In genomic region chr6:113668287-113669154, GRCm38 (mm10) we compare ENCODE assay signal across 9 mouse cellular contexts. TPM values are rescaled to one million over a fixed set of nuclear protein-coding genes. Genes with fewer than 3 reads are reported as not detected.
DNase-seq lines count a peak whose midpoint lies in the region; ATAC-seq lines count a peak whose summit lies in the region.
"Had no signal": no experiment of that assay in that cellular context is flagged by ENCODE, and none has a peak within 500 bp of the region (broad histone marks: within the 10 kb centered on the region; RNA-seq: fewer than 3 reads in every experiment).

No protein-coding gene starts in this region.

- H3K4me1 ChIP-seq in embryonic facial prominence, embryonic 12.5 days, result peaks cover 19% of the 10 kb centered on the region
- H3K4me1 ChIP-seq in intestine, embryonic 16.5 days (ENCODE audit: control insufficient read depth, insufficient read depth, low read length), result peaks cover 19% of the 10 kb centered on the region
- peaks cover 7% of the 10 kb centered on the region for H3K4me1 ChIP-seq in lung, embryonic 15.5 days
- peaks cover 10% of the 10 kb centered on the region for H3K4me1 ChIP-seq in stomach, embryonic 15.5 days

- H3K27ac ChIP-seq in embryonic facial prominence, embryonic 12.5 days, result peak overlapping the region; percentile 72
- peak overlapping the region; percentile 85 for H3K27ac ChIP-seq in intestine, embryonic 16.5 days (ENCODE audit: low read length)
- peak overlapping the region; percentile 79 for H3K27ac ChIP-seq in lung, embryonic 15.5 days
- H3K27ac ChIP-seq in stomach, embryonic 15.5 days, result peak overlapping the region; percentile 87

- H3K27me3 ChIP-seq in embryonic facial prominence, embryonic 12.5 days, result no peaks in the 10 kb centered on the region
- no peaks in the 10 kb centered on the region for H3K27me3 ChIP-seq in intestine, embryonic 16.5 days (replicated peaks; ENCODE audit: control insufficient read depth, insufficient read depth, low read length)
- no peaks in the 10 kb centered on the region for H3K27me3 ChIP-seq in lung, embryonic 15.5 days
- no peaks in the 10 kb centered on the region for H3K27me3 ChIP-seq in stomach, embryonic 15.5 days (replicated peaks)

- H3K4me3 ChIP-seq in embryonic facial prominence, embryonic 12.5 days, result no peak overlapping the region
- no peak overlapping the region for H3K4me3 ChIP-seq in intestine, embryonic 16.5 days (ENCODE audit: low read length)
- no peak overlapping the region for H3K4me3 ChIP-seq in lung, embryonic 15.5 days
- no peak overlapping the region for H3K4me3 ChIP-seq in stomach, embryonic 15.5 days (replicated peaks)
- H3K4me3 ChIP-seq: erythroblast, embryonic 14.5 days had no signal

- peak; percentile 74; the same call in 1 of the 2 replicates for ATAC-seq in embryonic facial prominence, embryonic 12.5 days (ENCODE audit: insufficient number of reproducible peaks, insufficient read depth, low FRiP score, low TSS enrichment)
- ATAC-seq in intestine, embryonic 16.5 days, result peak; percentile 97
- peak; percentile 68 for ATAC-seq in lung, embryonic 15.5 days (ENCODE audit: borderline replicate concordance, extremely low read depth, low FRiP score, low TSS enrichment)
- peak; percentile 90 for ATAC-seq in stomach, embryonic 15.5 days (ENCODE audit: insufficient read depth, low FRiP score, low read depth)

- H3K9me3 ChIP-seq in embryonic facial prominence, embryonic 12.5 days, result 0 out of 2 replicates have a peak, but pooled peaks cover 4% of the 10 kb centered on the region
- no peaks in the 10 kb centered on the region; the same call in 1 of the 2 replicates for H3K9me3 ChIP-seq in intestine, embryonic 16.5 days (ENCODE audit: control insufficient read depth, low read length)
- H3K9me3 ChIP-seq in lung, embryonic 15.5 days, result no peaks in the 10 kb centered on the region
- H3K9me3 ChIP-seq in stomach, embryonic 15.5 days, result no peaks in the 10 kb centered on the region

- H3K36me3 ChIP-seq in embryonic facial prominence, embryonic 12.5 days, result no peaks in the 10 kb centered on the region
- peaks cover 3% of the 10 kb centered on the region; the same call in 1 of the 2 replicates for H3K36me3 ChIP-seq in intestine, embryonic 16.5 days (ENCODE audit: control insufficient read depth, insufficient read depth, low read length)
- no peaks in the 10 kb centered on the region for H3K36me3 ChIP-seq in lung, embryonic 15.5 days
- H3K36me3 ChIP-seq in stomach, embryonic 15.5 days, result no peaks in the 10 kb centered on the region; the same call in 1 of the 2 replicates

- DNase-seq in ovary, postnatal 36 days (ENCODE audit: low spot score), result peak; percentile 30
- DNase-seq in ovary, postnatal 10 days (ENCODE audit: low spot score), result no peak
- DNase-seq in layer of hippocampus, adult 9-10 months (ENCODE audit: low spot score), result no peak
- DNase-seq in gastrocnemius, postnatal 14 days, result no peak

- H3K4me2 ChIP-seq in embryonic facial prominence, embryonic 12.5 days (replicated peaks), result 0 out of 2 replicates have a peak overlapping the region, but pooled peaks have one; percentile 7
- peak overlapping the region; percentile 32 for H3K4me2 ChIP-seq in intestine, embryonic 16.5 days (ENCODE audit: low read depth, low read length)
- H3K4me2 ChIP-seq in lung, embryonic 15.5 days, result peak overlapping the region; percentile 12; the same call in 1 of the 2 replicates
- peak overlapping the region; percentile 29; the same call in 1 of the 2 replicates for H3K4me2 ChIP-seq in stomach, embryonic 15.5 days

- intact Hi-C loops in gastrocnemius, postnatal 14 days (cut with DNase I; ENCODE audit: low total_unique reads), result no loop called here

- WGBS in embryonic facial prominence, embryonic 12.5 days, result 23% methylated on average over 15 of the region's 15 CpGs
- 30% methylated on average over 15 of the region's 15 CpGs for WGBS in intestine, embryonic 16.5 days
- WGBS in lung, embryonic 15.5 days, result 21% methylated on average over 15 of the region's 15 CpGs
- WGBS in stomach, embryonic 15.5 days, result 34% methylated on average over 15 of the region's 15 CpGs

- H3K9ac ChIP-seq in embryonic facial prominence, embryonic 12.5 days, result no peak overlapping the region
- H3K9ac ChIP-seq in intestine, embryonic 16.5 days (ENCODE audit: low read depth, low read length), result peak overlapping the region; percentile 31
- no peak overlapping the region for H3K9ac ChIP-seq in lung, embryonic 15.5 days
- H3K9ac ChIP-seq in stomach, embryonic 15.5 days, result no peak overlapping the region

RNA-seq across cellular contexts. Expression of gene Tatdn2, which starts 28.3 kb away (rescaled TPM):
- 0.61 and 0.95 TPM in 2 replicates for polyA plus RNA-seq in embryonic facial prominence, embryonic 12.5 days (2016; fragmentation: Nextera tagmentation; extraction: Ambion mirVana)
- 0.60 and 0.65 TPM in 2 replicates for polyA plus RNA-seq in intestine, embryonic 16.5 days (2015; fragmentation: Nextera tagmentation; extraction: Ambion mirVana)
- 0.37 and 0.67 TPM in 2 replicates for polyA plus RNA-seq in lung, embryonic 15.5 days (2015; fragmentation: Nextera tagmentation; extraction: Ambion mirVana)
- 0.81 and 0.99 TPM in 2 replicates for polyA plus RNA-seq in stomach, embryonic 15.5 days (2015; fragmentation: Nextera tagmentation; extraction: Ambion mirVana)
- 10 to 100 TPM; 25.7 to 29.1 TPM for total RNA-seq in gastrocnemius, postnatal 14 days (2021)

RNA-seq across cellular contexts. Expression of gene Irak2, which starts 30.3 kb away (rescaled TPM):
- 3.0 and 3.7 TPM in 2 replicates for polyA plus RNA-seq in embryonic facial prominence, embryonic 12.5 days (2016; fragmentation: Nextera tagmentation; extraction: Ambion mirVana)
- 15.4 and 19.8 TPM in 2 replicates for polyA plus RNA-seq in intestine, embryonic 16.5 days (2015; fragmentation: Nextera tagmentation; extraction: Ambion mirVana)
- polyA plus RNA-seq in lung, embryonic 15.5 days (2015; fragmentation: Nextera tagmentation; extraction: Ambion mirVana), result 5.2 and 6.4 TPM in 2 replicates
- 8.0 and 10.0 TPM in 2 replicates for polyA plus RNA-seq in stomach, embryonic 15.5 days (2015; fragmentation: Nextera tagmentation; extraction: Ambion mirVana)
- 1 to 10 TPM; 4.7 to 4.8 TPM for total RNA-seq in gastrocnemius, postnatal 14 days (2021)

RNA-seq across cellular contexts. Expression of gene Vhl, which starts 44.8 kb away (rescaled TPM):
- polyA plus RNA-seq in embryonic facial prominence, embryonic 12.5 days (2016; fragmentation: Nextera tagmentation; extraction: Ambion mirVana), result 54.5 and 56.2 TPM in 2 replicates
- 27.5 and 30.5 TPM in 2 replicates for polyA plus RNA-seq in intestine, embryonic 16.5 days (2015; fragmentation: Nextera tagmentation; extraction: Ambion mirVana)
- polyA plus RNA-seq in lung, embryonic 15.5 days (2015; fragmentation: Nextera tagmentation; extraction: Ambion mirVana), result 41.0 and 45.8 TPM in 2 replicates
- polyA plus RNA-seq in stomach, embryonic 15.5 days (2015; fragmentation: Nextera tagmentation; extraction: Ambion mirVana), result 39.5 and 43.6 TPM in 2 replicates
- 1 to 10 TPM; 6.8 to 7.0 TPM for total RNA-seq in gastrocnemius, postnatal 14 days (2021)

RNA-seq across cellular contexts. Expression of gene Ghrl, which starts 51.2 kb away (rescaled TPM):
- 0.37 TPM in 1 of 2 replicates, not detected in the other for polyA plus RNA-seq in embryonic facial prominence, embryonic 12.5 days (2016; fragmentation: Nextera tagmentation; extraction: Ambion mirVana)
- polyA plus RNA-seq in intestine, embryonic 16.5 days (2015; fragmentation: Nextera tagmentation; extraction: Ambion mirVana), result 169 and 177 TPM in 2 replicates
- polyA plus RNA-seq in lung, embryonic 15.5 days (2015; fragmentation: Nextera tagmentation; extraction: Ambion mirVana), result 0.72 TPM in 1 of 2 replicates, not detected in the other
- polyA plus RNA-seq in stomach, embryonic 15.5 days (2015; fragmentation: Nextera tagmentation; extraction: Ambion mirVana), result 57.1 and 57.5 TPM in 2 replicates
- under 1 TPM in 1 of 2 experiments, not detected in 1; 0.37 TPM for total RNA-seq in gastrocnemius, postnatal 14 days (2021)
- polyA plus RNA-seq: erythroblast, embryonic 14.5 days had no signal
